Mouse (Mus musculus) retina, adult 2 months (tissue): ENCODE measurements at regions not wholly inside any gene's neighbourhood (a gene's known extent, or its start where the extent isn't known, plus 50 kb on each side); places are given as distances from the start of the nearest gene placed in this dataset.
A peak's percentile ranks its signal among the peaks of the same experiment; 100 is the strongest.

Source experiments
- DNase-seq: peaks from one replicate; pipeline ENCODE4 v3.0.0-alpha.2; 2012; ENCODE audit warnings: low read depth, low spot score

GRCm38 (mm10) chr6:118291426-118291825 is 93.9 kb upstream of the Ret start:
- no peak for DNase-seq

GRCm38 (mm10) chr6:118285246-118285645 is 87.7 kb upstream of the Ret start:
- DNase-seq, result no peak

DNA sequence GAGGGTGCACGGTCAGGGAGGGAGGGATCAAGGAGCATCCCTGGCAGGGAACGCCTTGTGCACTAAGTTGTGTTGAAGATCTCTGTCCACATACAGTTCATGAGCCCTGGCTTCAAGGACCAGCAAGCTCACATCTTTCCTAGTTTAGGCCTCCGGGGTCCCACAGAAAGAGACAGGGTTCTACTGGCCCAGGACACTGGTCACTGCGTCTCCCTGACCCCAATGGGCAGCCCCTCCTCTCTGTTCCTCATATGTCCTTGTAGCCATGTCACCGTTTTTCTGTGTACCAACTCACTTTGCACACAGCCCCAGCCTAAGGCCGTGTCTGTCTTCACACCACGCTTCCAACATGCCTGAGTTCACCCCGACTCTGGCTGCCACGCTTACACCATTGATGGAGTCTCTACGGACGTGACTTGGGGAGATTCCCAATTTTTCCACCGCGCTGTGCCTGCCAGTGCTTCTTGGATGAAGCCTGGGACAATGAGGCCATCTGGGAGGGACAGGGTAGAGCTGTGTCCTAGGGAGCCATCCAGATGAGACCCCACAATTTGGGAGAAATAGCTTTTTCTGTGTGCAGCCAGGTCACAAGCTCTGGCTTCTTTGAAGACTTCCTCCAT is 86.5 kb upstream of the Ret start:
- DNase-seq, result no peak

DNA sequence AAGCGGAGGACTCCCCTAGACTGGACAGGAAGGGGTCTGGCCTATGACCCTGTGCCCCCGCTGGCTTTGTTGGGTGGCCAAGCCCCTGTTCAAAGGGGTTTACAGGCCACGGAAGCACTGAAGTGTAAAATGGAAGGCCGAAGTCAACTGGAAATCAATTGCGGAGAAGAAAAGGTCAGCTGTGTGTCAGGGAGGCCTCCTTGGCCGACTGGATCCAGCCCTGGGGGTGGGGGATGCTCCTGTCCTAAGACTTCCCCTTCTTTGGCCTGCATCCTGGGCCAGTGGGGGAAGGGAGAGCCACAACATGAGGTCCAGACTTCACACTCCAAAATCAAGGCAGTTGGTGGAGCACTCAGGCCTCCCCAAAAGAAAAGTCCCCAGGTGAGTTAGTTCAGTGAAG is 66.4 kb upstream of the Ret start:
- DNase-seq, result no peak

- DNase-seq, result no peak
Observed at GRCm38 (mm10) chr6:118259881-118260280, 62.4 kb upstream of the Ret start.

- DNase-seq, result no peak
Observed at GRCm38 (mm10) chr6:118254871-118255270, 57.4 kb upstream of the Ret start.

GRCm38 (mm10) chr6:118252711-118253110 is 55.2 kb upstream of the Ret start:
- peak; percentile 11 for DNase-seq

- DNase-seq, result no peak
Observed at GRCm38 (mm10) chr6:118251131-118251530, 53.6 kb upstream of the Ret start.

GRCm38 (mm10) chr6:118250006-118250405 is 52.5 kb upstream of the Ret start:
- DNase-seq, result no peak
